Mouse (Mus musculus): ENCODE results near the gene E130116L18Rik. TPM values are rescaled to one million over a fixed set of nuclear protein-coding genes. Genes with fewer than 3 reads are reported as not detected.
"Not testable (repeated sequence)": the region's sequence is repeated elsewhere in the genome, so short reads cannot be mapped to it uniquely, and the experiment has no call there.

Gene E130116L18Rik
- polyA plus RNA-seq, 1 experiment from 2014 or later = not detected

GRCm38 (mm10) chr5:25181004-25181531, 41.9 kb downstream of the E130116L18Rik start, which contains the start of gene Galntl5:
Galntl5 (plus strand) TSS chr5:25181460.
- no peak for ATAC-seq (replicated peaks; ENCODE audit: insufficient number of reproducible peaks, insufficient read depth, low FRiP score, low read depth)
- no peaks in the 10 kb centered on the region for H3K4me1 ChIP-seq (replicated peaks)
- no peaks in the 10 kb centered on the region for H3K9me3 ChIP-seq (replicated peaks)

GRCm38 (mm10) chr5:25179936-25180488, 42.9 kb downstream of the E130116L18Rik start:
- 85% methylated on average over 3 of the region's 3 CpGs for WGBS
- Histone ChIP-seq H3K27ac (no peak overlapping the region), H3K4me2 (no peak overlapping the region), H3K9ac (no peak overlapping the region), H3K27me3 (no peaks in the 10 kb centered on the region), H3K9me3 (replicated peaks) (no peaks in the 10 kb centered on the region), H3K4me3 (no peak overlapping the region), H3K36me3 (no peaks in the 10 kb centered on the region), H3K4me1 (replicated peaks) (no peaks in the 10 kb centered on the region)
- ATAC-seq (replicated peaks; ENCODE audit: insufficient number of reproducible peaks, insufficient read depth, low FRiP score, low read depth) = no peak; the same call in 1 of the 2 replicates

More at GRCm38 (mm10) chr5:25181004-25181531, 41.9 kb downstream of the E130116L18Rik start, which contains the start of gene Galntl5:
- H3K36me3 ChIP-seq = no peaks in the 10 kb centered on the region
- H3K4me3 ChIP-seq = no peak within 1 kb of the TSS
- WGBS = 77% methylated on average over 1 of the region's 1 CpGs
- no peak within 1 kb of the TSS for H3K27ac ChIP-seq
- no peaks in the 10 kb centered on the region for H3K27me3 ChIP-seq
- H3K9ac ChIP-seq = no peak within 1 kb of the TSS
- no peak within 1 kb of the TSS for H3K4me2 ChIP-seq

- Histone ChIP-seq H3K36me3 (no peaks in the 10 kb centered on the region), H3K27ac (no peak overlapping the region), H3K4me1 (replicated peaks) (no peaks in the 10 kb centered on the region), H3K27me3 (no peaks in the 10 kb centered on the region), H3K9ac (no peak overlapping the region), H3K4me2 (no peak overlapping the region), H3K9me3 (replicated peaks) (no peaks in the 10 kb centered on the region), H3K4me3 (no peak overlapping the region)
- no peak for ATAC-seq (replicated peaks; ENCODE audit: insufficient number of reproducible peaks, insufficient read depth, low FRiP score, low read depth)
- WGBS = 94% methylated on average over 4 of the region's 4 CpGs
These were observed 43.7 kb downstream of the E130116L18Rik start for GRCm38 (mm10) chr5:25179284-25179683.

- not testable (repeated sequence) for H3K9ac ChIP-seq; H3K4me2 ChIP-seq; H3K27ac ChIP-seq; ATAC-seq (replicated peaks; ENCODE audit: insufficient number of reproducible peaks, insufficient read depth, low FRiP score, low read depth); H3K4me1 ChIP-seq (replicated peaks); H3K4me3 ChIP-seq; H3K9me3 ChIP-seq (replicated peaks); H3K27me3 ChIP-seq; H3K36me3 ChIP-seq
- WGBS = 90% methylated on average over 4 of the region's 4 CpGs
These were observed 44.4 kb downstream of the E130116L18Rik start for GRCm38 (mm10) chr5:25178543-25178942.

GRCm38 (mm10) chr5:25177937-25178336, 45.0 kb downstream of the E130116L18Rik start:
- not testable (repeated sequence) for H3K27ac ChIP-seq; H3K4me3 ChIP-seq; H3K36me3 ChIP-seq; ATAC-seq (replicated peaks; ENCODE audit: insufficient number of reproducible peaks, insufficient read depth, low FRiP score, low read depth); H3K9ac ChIP-seq; H3K4me1 ChIP-seq (replicated peaks); H3K9me3 ChIP-seq (replicated peaks); H3K27me3 ChIP-seq; H3K4me2 ChIP-seq
- WGBS = 83% methylated on average over 5 of the region's 5 CpGs

Other genes starting within 250 kb of the E130116L18Rik start
- 94.2 and 102 TPM in 2 replicates for gene Prkag2, start 122.5 kb downstream of the E130116L18Rik start, polyA plus RNA-seq (2015; fragmentation: Nextera tagmentation; extraction: Ambion mirVana)
- not detected in 2 replicates for gene Galntl5, start 41.7 kb downstream of the E130116L18Rik start, polyA plus RNA-seq (2015; fragmentation: Nextera tagmentation; extraction: Ambion mirVana)
- 31.3 and 35.0 TPM in 2 replicates for gene Galnt11, start 1.2 kb downstream of the E130116L18Rik start, polyA plus RNA-seq (2015; fragmentation: Nextera tagmentation; extraction: Ambion mirVana)